Mouse (Mus musculus): ENCODE data around the gene Acap1. TPM values are rescaled to one million over a fixed set of nuclear protein-coding genes. Genes with fewer than 3 reads are reported as not detected.
"Not testable (repeated sequence)": the region's sequence is repeated elsewhere in the genome, so short reads cannot be mapped to it uniquely, and the experiment has no call there.

Acap1 gene
- total RNA-seq (2017): 245 and 247 TPM in 2 replicates

GRCm38 (mm10) chr11:69895291-69895690 lies at the start of gene Acap1:
Gene Acap1 (minus strand): TSS chr11:69895539.
- peak; percentile 51 for ATAC-seq (ENCODE audit: extremely low read depth, insufficient number of reproducible peaks, low FRiP score, poor library complexity, severe bottlenecking)

DNA sequence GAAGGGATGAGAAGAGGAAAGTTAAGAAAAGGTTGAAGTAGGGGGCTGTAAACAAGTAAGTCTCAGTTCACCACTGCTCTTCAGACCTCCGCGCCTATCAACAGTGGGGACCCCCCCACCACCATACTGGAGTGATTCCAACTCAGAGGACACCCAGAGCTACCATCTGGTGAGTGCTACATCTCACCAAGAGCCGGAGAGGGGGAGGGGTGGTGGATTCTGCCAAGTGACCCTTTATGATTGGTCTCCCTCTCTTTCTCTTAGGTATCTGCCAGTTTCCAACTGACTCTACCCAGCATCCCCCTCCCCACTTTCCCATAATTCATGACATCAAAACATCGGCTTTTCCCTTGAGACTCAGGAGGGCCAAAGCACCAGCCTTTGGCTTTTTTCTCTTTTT lies 45.6 kb upstream of the Acap1 start:
- no peak for ATAC-seq (ENCODE audit: extremely low read depth, insufficient number of reproducible peaks, low FRiP score, poor library complexity, severe bottlenecking)

DNA sequence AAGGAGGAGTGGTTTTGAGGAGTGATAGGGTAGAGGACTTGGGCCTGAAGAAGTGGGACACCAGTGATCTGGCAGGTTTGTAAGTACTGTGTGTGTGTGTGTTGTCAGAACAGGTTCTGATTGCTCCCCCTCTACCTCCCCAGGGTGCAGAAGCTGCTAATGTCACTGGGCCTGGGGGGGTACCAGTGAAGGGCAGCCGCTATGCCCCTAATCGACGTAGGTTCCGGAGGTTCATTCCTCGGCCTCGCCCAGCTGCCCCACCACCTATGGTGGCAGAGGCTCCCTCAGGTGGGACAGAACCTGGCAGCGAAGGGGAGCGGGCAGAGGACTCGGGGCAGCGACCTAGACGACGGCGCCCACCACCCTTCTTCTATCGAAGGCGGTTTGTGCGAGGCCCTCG lies 44.4 kb upstream of the Acap1 start:
- ATAC-seq (ENCODE audit: extremely low read depth, insufficient number of reproducible peaks, low FRiP score, poor library complexity, severe bottlenecking): no peak

GRCm38 (mm10) chr11:69939181-69939580 lies 43.8 kb upstream of the Acap1 start:
- ATAC-seq (ENCODE audit: extremely low read depth, insufficient number of reproducible peaks, low FRiP score, poor library complexity, severe bottlenecking): no peak

GRCm38 (mm10) chr11:69938401-69938979 lies 43.2 kb upstream of the Acap1 start:
- no peak for ATAC-seq (ENCODE audit: extremely low read depth, insufficient number of reproducible peaks, low FRiP score, poor library complexity, severe bottlenecking)

DNA sequence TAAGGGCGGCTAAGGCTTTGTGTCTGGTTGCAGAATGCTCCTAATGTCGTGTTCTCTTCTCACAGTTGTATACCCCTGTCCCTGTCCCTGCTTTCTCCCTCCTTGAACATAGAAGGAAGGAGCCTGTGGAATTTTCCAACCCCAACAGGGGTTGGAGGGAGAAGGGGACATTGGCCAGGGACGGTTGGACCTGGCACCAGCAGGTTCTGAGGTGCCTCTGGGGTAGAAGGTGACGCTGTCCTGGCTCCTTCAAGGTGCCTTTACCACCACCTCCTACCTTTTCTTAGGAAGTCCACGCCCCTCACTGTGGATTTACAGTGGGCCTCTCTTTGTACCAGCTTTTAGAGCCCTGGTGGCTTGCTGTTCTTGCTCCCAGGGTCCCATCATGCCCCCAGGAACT lies 42.5 kb upstream of the Acap1 start:
- ATAC-seq (ENCODE audit: extremely low read depth, insufficient number of reproducible peaks, low FRiP score, poor library complexity, severe bottlenecking): no peak

- ATAC-seq (ENCODE audit: extremely low read depth, insufficient number of reproducible peaks, low FRiP score, poor library complexity, severe bottlenecking): no peak
Measured at GRCm38 (mm10) chr11:69937385-69937784, 42.0 kb upstream of the Acap1 start.

DNA sequence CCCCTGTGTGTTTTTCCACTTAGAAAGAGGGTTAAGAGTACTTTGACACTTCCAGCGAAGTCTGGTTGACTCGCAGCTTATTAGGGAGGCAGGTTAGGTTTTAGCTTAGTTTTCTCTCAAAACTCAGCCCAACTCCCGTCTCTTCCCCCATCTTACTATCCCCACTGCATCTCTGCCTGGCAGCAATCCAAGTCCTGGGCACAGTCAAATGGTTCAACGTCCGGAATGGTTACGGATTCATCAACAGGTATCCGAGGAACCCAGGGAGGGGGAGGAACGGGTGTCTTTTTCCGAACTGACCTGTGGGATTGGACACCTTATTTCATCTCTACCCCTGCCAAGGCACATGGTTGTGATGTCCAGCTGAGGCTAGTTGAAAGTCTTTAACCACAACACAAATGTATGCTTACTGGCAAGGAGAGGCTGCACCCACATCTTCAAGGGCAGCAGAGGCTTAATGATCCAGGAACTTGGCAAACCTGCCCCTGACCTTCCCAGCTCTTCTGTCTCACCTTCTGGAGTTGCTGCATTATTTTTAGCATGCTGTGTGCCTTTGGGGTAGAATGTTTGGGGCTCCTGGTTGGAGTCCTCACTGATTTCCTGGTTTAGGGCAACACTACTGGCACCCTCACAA lies 41.5 kb upstream of the Acap1 start:
- ATAC-seq (ENCODE audit: extremely low read depth, insufficient number of reproducible peaks, low FRiP score, poor library complexity, severe bottlenecking): no peak

DNA sequence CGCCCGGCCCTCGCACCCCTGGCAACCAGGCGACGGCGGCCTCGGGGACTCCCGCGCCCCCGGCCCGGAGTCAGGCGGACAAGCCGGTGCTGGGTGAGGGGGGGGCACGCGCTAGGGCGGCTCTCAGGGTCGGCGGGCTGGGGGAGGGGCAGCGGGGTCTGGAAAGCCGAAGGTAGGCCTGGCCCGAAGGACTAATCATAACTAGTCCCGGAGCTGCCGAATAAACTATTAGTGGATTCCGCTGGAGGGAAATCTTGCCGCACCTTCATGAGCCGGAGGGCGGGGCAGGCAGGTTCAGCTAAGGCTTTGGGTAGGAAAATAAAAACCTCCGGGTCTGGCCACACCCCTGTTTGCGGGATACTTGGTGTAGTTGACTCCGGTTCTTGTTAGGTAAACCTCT lies 40.8 kb upstream of the Acap1 start:
- ATAC-seq (ENCODE audit: extremely low read depth, insufficient number of reproducible peaks, low FRiP score, poor library complexity, severe bottlenecking): no peak

DNA sequence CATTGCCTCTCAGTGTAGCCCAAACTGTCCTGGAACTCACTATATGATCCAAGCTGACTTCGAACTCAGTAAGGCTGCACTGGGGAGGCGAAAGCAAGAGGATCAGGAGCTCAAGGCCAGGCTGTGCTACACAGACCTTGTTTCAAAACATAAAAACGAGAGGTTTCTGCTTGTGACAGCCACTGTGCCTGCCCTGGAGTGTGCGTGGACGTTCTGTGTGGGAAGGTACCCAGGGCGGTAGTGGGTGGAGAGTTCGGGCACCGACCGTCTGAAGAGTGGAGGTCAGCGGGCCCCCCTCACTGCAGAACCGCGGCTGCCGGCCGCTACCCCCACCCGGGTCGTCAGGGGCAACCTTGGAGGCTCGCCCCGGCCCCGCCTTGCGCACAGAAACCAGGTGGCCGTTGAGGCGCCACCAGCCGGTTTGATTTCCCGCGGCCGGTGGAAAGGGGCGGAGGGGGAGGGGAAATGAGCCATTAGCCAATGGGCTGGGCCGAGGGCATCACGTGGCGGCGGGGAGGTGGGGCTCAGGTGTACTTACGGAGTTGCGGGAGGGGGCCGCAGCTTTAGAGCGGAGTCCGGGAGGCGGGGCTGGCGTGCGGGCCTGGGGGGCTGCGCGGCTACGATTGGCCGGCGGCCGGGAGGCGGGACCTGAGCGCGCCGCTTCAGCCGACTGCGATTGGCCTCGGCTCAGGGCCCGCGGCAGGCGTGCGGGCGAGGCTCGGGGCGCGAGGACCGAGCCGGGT lies 40.0 kb upstream of the Acap1 start, which contains the start of gene Ybx2:
Ybx2 (plus strand) TSS at position 660 of the 743 bp plus-strand sequence.
- peak; percentile 53; the same call in 1 of the 2 replicates for ATAC-seq (ENCODE audit: extremely low read depth, insufficient number of reproducible peaks, low FRiP score, poor library complexity, severe bottlenecking)

- no peak for ATAC-seq (ENCODE audit: extremely low read depth, insufficient number of reproducible peaks, low FRiP score, poor library complexity, severe bottlenecking)
Measured at GRCm38 (mm10) chr11:69934681-69935080, 39.3 kb upstream of the Acap1 start.

DNA sequence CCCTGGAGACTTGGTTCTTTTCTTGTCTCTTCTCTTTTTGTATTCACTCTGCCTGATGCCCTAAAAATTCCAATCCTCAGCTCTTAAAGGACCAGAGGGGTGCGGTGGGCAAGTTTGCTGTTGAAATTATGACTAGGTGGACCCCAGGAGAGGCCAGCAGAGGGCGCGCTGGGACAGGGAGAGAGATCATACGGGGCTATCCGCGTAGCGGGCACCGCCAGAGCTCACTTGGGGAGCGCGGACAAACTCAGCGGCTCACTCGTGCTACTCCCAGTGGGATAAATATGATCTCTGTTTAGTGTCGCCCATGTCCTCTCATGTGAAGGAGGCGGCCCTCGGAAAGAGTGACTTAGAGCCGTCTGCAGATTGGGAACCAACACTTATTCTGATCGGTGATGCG lies 38.8 kb upstream of the Acap1 start:
- ATAC-seq (ENCODE audit: extremely low read depth, insufficient number of reproducible peaks, low FRiP score, poor library complexity, severe bottlenecking): peak; percentile 68

- ATAC-seq (ENCODE audit: extremely low read depth, insufficient number of reproducible peaks, low FRiP score, poor library complexity, severe bottlenecking): no peak
Measured at GRCm38 (mm10) chr11:69933066-69933465, 37.7 kb upstream of the Acap1 start.

DNA sequence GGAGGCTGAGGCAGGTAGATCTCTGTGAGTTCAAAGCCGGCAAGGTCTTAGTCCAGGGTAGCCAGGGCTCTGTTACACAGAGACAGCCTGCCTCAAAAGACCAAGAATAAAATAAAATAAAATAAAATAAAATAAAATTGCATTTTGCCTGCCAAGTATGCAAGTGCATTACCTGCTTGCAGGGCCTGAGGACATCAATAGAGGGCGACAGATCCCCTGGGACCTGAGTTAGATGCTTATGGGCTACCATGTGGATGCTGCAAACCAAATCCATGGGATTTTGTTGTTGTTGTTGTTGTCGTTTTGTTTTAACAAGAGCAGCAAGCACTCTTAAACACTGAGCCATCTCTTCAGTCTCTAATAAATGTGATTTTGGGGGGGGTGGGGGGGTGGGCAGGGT lies 36.9 kb upstream of the Acap1 start:
- ATAC-seq (ENCODE audit: extremely low read depth, insufficient number of reproducible peaks, low FRiP score, poor library complexity, severe bottlenecking): no peak

GRCm38 (mm10) chr11:69931769-69932168 lies 36.4 kb upstream of the Acap1 start:
- ATAC-seq (ENCODE audit: extremely low read depth, insufficient number of reproducible peaks, low FRiP score, poor library complexity, severe bottlenecking): no peak

DNA sequence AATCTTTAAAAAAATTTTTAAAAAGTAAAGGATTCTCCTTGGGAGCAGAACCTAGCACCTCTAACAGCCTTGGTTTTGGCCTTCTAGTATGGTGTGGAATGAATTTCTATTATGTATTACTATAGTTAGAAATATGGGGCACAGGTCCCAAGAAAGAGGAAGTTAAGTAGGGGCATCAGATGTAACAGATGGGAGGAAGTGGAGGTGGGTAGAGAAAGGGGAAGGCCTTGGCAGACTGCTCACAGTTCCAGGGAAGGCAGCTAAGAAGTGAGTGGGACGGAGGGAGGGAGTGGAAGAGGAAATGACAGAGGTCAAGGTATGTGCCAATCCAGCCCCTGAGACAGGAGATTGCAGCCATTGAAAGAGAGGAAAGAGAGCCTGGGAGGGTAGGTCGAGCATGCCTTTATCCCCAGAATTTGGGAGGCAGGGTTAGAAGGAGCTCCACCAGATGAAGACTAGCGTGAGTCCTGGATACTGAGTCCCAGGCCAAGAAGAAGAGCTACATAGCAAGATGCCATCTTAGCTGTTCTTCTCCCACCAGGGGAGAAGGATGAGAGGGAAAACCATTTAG lies 35.7 kb upstream of the Acap1 start:
- peak; percentile 87 for ATAC-seq (ENCODE audit: extremely low read depth, insufficient number of reproducible peaks, low FRiP score, poor library complexity, severe bottlenecking)

DNA sequence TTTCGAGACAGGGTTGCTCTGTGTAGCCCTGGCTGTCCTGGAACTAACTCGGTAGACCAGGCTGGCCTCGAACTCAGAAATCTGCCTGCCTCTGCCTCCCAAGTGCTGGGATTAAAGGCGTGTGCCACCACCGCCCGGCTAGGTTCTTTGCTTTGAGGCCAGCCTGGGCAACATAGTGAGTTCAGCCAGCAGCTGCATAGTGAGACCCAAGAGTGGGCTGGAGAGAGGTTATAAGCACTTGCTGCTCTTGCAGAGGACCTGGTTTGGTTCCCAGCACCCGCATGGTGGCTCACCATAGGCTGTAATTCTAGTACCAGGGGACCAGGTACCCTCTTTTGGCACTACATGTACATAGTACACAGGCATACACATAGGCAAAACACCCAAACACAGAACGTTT lies 34.8 kb upstream of the Acap1 start:
- ATAC-seq (ENCODE audit: extremely low read depth, insufficient number of reproducible peaks, low FRiP score, poor library complexity, severe bottlenecking): not testable (repeated sequence)

DNA sequence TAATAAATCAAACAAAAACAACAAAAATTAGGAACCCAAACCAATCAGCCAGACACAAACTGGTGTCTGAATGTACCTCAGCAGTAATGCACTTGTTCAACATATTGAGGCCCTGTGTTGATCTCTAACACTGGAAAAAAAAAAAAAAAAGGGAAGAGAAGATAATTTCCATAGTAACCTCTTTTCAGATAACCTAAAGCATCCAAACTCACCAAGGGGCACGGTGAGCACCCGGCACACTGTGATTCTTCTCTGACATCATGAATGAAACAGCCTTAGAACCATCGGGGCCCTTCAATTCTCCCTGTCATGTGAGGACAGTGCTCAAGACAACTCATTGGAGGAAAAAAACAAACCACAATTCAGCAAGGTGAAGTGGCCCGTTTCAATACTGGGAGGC lies 34.4 kb upstream of the Acap1 start:
- ATAC-seq (ENCODE audit: extremely low read depth, insufficient number of reproducible peaks, low FRiP score, poor library complexity, severe bottlenecking): no peak

DNA sequence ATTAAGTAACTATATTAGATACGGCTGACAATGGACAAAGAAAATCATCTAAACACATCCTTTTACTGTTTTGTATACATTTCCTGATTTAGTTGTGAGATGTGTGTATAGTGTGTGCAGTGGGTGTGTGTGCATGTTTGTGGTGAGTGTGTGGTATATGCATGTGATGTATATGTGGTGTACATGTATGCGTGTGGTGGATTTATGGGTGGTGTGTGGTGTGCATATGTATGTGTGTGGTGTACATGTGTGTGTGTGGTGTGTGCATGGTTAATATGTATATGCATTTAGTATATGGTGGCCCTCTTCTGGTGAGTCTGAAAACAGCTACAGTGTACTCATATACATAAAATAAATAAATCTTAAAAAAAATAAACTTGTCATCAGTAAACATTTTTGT lies 32.2 kb upstream of the Acap1 start:
- ATAC-seq (ENCODE audit: extremely low read depth, insufficient number of reproducible peaks, low FRiP score, poor library complexity, severe bottlenecking): no peak

DNA sequence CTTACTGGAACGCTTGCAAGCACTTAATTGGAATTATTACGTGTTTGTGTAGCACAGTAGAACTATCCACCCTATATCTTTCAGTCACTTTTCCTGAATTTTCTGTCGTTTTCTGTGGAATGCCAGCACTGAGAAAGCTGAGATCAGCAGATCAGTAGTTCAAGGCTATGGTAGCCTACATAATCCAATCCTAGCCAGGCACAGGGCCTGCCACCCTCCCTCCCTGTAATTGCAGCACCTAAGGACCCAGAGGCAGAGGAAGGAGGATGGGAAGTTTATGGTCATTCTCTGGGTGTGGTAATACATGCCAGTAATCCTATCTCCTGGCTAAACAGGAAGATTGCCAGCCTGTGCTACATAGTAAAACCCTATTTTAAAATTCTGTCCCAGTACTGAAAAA lies 27.5 kb upstream of the Acap1 start:
- ATAC-seq (ENCODE audit: extremely low read depth, insufficient number of reproducible peaks, low FRiP score, poor library complexity, severe bottlenecking): no peak
